Mouse (Mus musculus) kidney, embryonic 15.5 days (tissue): ENCODE results near the gene Fam126a. TPM values are rescaled to one million over a fixed set of nuclear protein-coding genes. Genes with fewer than 3 reads are reported as not detected.

Experiments
- ATAC-seq: fragments of 200-750 bp; cut with Nextera tagmentation; replicated peaks from 2 replicates; pipeline ENCODE4 v1.8.0; 2017; ENCODE audit warnings: moderate TSS enrichment; ENCODE audit not compliant: low FRiP score
- H3K27ac ChIP-seq: fragments of 300-500 bp; sonication (generic); 2 replicates; pipeline ENCODE4 v1.5.1; 2015; ENCODE audit warnings: mild to moderate bottlenecking, inconsistent platforms
- H3K27me3 ChIP-seq: fragments of 300-500 bp; sonication (generic); 2 replicates; pipeline ENCODE4 v1.6.1; 2015; ENCODE audit warnings: inconsistent platforms
- H3K36me3 ChIP-seq: fragments of 300-500 bp; sonication (generic); 2 replicates; pipeline ENCODE4 v1.6.1; 2015; ENCODE audit warnings: inconsistent platforms
- H3K4me1 ChIP-seq: fragments of 300-500 bp; sonication (generic); 2 replicates; pipeline ENCODE4 v1.6.1; 2015; ENCODE audit warnings: inconsistent platforms
- H3K4me2 ChIP-seq: fragments of 300-500 bp; sonication (generic); 2 replicates; pipeline ENCODE4 v1.6.1; 2015; ENCODE audit warnings: moderate library complexity, mild to moderate bottlenecking, inconsistent platforms
- H3K4me3 ChIP-seq: fragments of 300-500 bp; sonication (generic); replicated peaks from 2 replicates; pipeline ENCODE4 v1.5.1; 2015; ENCODE audit warnings: mild to moderate bottlenecking, inconsistent platforms
- H3K9ac ChIP-seq: fragments of 300-500 bp; sonication (generic); 2 replicates; pipeline ENCODE4 v1.6.1; 2015; ENCODE audit warnings: mild to moderate bottlenecking, inconsistent platforms
- H3K9me3 ChIP-seq: fragments of 300-500 bp; sonication (generic); replicated peaks from 2 replicates; pipeline ENCODE4 v1.6.1; 2016; ENCODE audit warnings: inconsistent platforms
- WGBS: fragments of 180-500 bp; shearing (Covaris S2); methylation state at CpG from one replicate; pipeline ENCODE4 v1.1.7; 2015; ENCODE audit warnings: mixed read lengths; 5-methylcytosine and 5-hydroxymethylcytosine counted together
- polyA plus RNA-seq: library from polyadenylated mRNA; unstranded; fragments of >200 nt; fragmentation: Nextera tagmentation; extraction: Ambion mirVana; gene quantifications from 2 replicates; pipeline ENCODE4 v1.2.1, GENCODE M21; 2015

Gene Fam126a
- 23.2 and 24.4 TPM in 2 replicates for polyA plus RNA-seq

- peaks cover 8% of the 10 kb centered on the region for H3K4me1 ChIP-seq
- peak within 1 kb of the TSS; percentile 88 for H3K9ac ChIP-seq
- peak within 1 kb of the TSS; percentile 82 for H3K27ac ChIP-seq
- no peaks in the 10 kb centered on the region for H3K9me3 ChIP-seq
- no peaks in the 10 kb centered on the region; the same call in 1 of the 2 replicates for H3K27me3 ChIP-seq
- peak within 1 kb of the TSS; percentile 98 for H3K4me2 ChIP-seq
- peak within 1 kb of the TSS; percentile 87 for H3K4me3 ChIP-seq
- H3K36me3 ChIP-seq = no peaks in the 10 kb centered on the region
- ATAC-seq = peak; percentile 100
- under 1% methylated on average over 13 of the region's 16 CpGs for WGBS
Measured at GRCm38 (mm10) chr5:24030579-24030969, at the start of gene Fam126a. Gene Fam126a, minus strand, starts transcription at chr5:24030690.

DNA sequence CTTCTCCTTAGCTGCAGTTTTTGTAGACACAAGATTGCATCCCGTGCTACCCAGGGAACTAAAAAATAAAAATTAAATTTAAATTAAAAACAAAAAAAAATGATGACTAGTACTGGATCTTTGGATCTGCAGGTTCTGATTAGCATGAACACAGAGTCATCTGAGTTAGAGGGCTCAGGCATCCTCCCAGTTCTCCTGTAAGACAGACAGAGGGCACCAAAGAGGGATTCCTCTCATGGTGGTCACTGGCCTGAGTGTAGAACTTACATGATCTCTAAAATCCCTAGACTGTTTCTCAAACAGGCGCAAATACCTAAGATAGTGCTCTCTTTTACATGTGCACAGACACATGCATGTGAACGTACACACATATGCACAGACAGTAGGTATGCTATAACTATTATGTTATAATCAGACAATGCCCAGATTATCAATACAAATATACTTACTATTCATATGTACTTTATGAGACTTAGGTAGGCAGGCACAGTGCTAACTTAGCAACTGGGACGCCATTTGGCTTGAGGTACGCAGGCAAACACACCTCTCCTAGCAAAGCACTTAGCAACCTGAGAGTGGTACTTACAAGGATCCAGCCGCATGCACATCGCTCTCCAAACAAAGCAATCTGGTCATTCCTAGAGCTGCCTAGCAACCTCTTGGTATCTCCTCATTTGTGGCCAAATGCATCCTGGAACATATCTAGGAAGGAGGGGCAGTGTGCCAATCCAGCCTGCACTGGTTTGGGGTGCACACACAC, 48.1 kb upstream of the Fam126a start:
- ATAC-seq = no peak
- 0 out of 2 replicates have a peak, but pooled peaks cover 7% of the 10 kb centered on the region for H3K4me1 ChIP-seq
- H3K9me3 ChIP-seq = no peaks in the 10 kb centered on the region
- no peak overlapping the region for H3K27ac ChIP-seq
- no peaks in the 10 kb centered on the region for H3K36me3 ChIP-seq
- no peaks in the 10 kb centered on the region for H3K27me3 ChIP-seq
- H3K9ac ChIP-seq = no peak overlapping the region
- no peak overlapping the region for H3K4me3 ChIP-seq
- H3K4me2 ChIP-seq = no peak overlapping the region
- 81% methylated on average over 7 of the region's 7 CpGs for WGBS

GRCm38 (mm10) chr5:24077739-24078306, 47.3 kb upstream of the Fam126a start:
- H3K9me3 ChIP-seq = no peaks in the 10 kb centered on the region
- WGBS = 22% methylated on average over 7 of the region's 7 CpGs
- H3K4me1 ChIP-seq = 0 out of 2 replicates have a peak, but pooled peaks cover 7% of the 10 kb centered on the region
- no peak overlapping the region for H3K9ac ChIP-seq
- no peaks in the 10 kb centered on the region for H3K27me3 ChIP-seq
- H3K4me2 ChIP-seq = peak overlapping the region; percentile 55
- no peaks in the 10 kb centered on the region for H3K36me3 ChIP-seq
- H3K4me3 ChIP-seq = peak overlapping the region; percentile 29
- no peak for ATAC-seq
- H3K27ac ChIP-seq = no peak overlapping the region

DNA sequence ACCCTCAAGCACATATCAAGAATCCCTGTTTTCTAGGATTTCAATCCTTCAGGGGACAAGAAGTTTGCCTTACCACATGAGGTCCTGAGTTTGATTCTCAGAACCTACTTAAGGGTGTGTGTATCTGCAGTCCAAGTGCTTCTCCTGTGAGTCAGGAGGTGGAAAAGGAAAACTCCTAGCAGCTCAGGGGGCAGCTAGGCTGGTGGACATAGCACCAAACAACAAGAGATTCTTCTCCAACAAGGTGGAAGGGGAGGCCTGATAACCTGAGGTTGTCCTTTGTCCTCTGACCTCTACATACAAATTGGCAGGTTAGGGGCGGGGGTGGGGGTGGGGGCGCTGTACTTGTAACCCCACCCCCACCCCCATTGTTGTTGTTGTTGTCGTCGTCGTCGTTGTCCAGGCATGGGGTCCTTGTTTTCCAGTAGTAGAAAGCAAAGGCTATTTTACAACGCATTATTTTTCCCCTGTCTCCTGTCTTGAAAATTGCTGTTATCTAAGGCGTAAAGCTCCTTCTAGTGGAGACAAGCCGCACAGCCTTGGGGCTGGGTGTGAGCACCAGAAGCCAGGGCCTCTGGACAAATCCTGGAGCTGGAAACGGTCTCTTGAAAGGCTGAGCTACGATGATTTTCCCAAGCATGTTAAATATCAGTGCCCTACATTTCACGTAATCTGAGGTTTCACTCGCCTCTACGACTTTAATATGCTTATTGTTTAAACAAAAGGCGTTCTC, 46.7 kb upstream of the Fam126a start:
- H3K9me3 ChIP-seq = no peaks in the 10 kb centered on the region
- H3K36me3 ChIP-seq = no peaks in the 10 kb centered on the region
- peak; percentile 77; the same call in 1 of the 2 replicates for ATAC-seq
- H3K4me3 ChIP-seq = peak overlapping the region; percentile 29
- no peak overlapping the region for H3K9ac ChIP-seq
- no peaks in the 10 kb centered on the region for H3K27me3 ChIP-seq
- H3K4me2 ChIP-seq = peak overlapping the region; percentile 55
- H3K4me1 ChIP-seq = 0 out of 2 replicates have a peak, but pooled peaks cover 7% of the 10 kb centered on the region
- H3K27ac ChIP-seq = no peak overlapping the region
- 5% methylated on average over 14 of the region's 15 CpGs for WGBS

GRCm38 (mm10) chr5:24072031-24072430, 41.5 kb upstream of the Fam126a start:
- no peak for ATAC-seq
- WGBS = 68% methylated on average over 6 of the region's 6 CpGs
- no peaks in the 10 kb centered on the region for H3K36me3 ChIP-seq
- H3K4me2 ChIP-seq = no peak overlapping the region
- no peaks in the 10 kb centered on the region for H3K27me3 ChIP-seq
- H3K9me3 ChIP-seq = no peaks in the 10 kb centered on the region
- no peak overlapping the region for H3K27ac ChIP-seq
- H3K4me1 ChIP-seq = 0 out of 2 replicates have a peak, but pooled peaks cover 2% of the 10 kb centered on the region
- no peak overlapping the region for H3K4me3 ChIP-seq
- H3K9ac ChIP-seq = no peak overlapping the region

GRCm38 (mm10) chr5:24068955-24069354, 38.5 kb upstream of the Fam126a start:
- H3K9ac ChIP-seq = no peak overlapping the region
- no peaks in the 10 kb centered on the region for H3K36me3 ChIP-seq
- no peaks in the 10 kb centered on the region for H3K27me3 ChIP-seq
- WGBS = 82% methylated on average over 6 of the region's 6 CpGs
- ATAC-seq = no peak
- no peaks in the 10 kb centered on the region for H3K9me3 ChIP-seq
- no peaks in the 10 kb centered on the region for H3K4me1 ChIP-seq
- no peak overlapping the region for H3K4me3 ChIP-seq
- H3K27ac ChIP-seq = no peak overlapping the region
- H3K4me2 ChIP-seq = no peak overlapping the region

DNA sequence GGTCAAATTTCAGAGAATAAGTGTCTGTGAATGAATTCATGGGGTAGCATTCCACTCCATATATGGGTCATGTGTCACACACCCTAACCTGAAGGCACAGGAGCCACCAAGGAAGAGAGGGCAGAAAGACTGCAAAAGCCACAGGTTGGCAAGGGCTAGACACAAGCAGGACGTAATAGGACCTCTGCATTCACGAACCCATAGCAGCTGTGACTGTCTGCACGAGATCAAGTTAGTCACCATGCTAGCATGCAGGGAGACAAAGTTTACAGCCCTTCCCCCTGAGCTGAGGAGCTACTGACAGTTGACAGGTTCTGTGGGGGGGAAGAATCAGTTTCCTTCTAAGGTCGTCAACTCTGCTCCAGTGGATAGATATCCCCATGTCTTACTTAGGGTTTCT, 33.1 kb upstream of the Fam126a start:
- 63% methylated on average over 4 of the region's 4 CpGs for WGBS
- H3K9ac ChIP-seq = no peak overlapping the region
- H3K36me3 ChIP-seq = no peaks in the 10 kb centered on the region
- H3K27ac ChIP-seq = no peak overlapping the region
- H3K27me3 ChIP-seq = no peaks in the 10 kb centered on the region
- no peak overlapping the region for H3K4me2 ChIP-seq
- no peak overlapping the region for H3K4me3 ChIP-seq
- H3K9me3 ChIP-seq = no peaks in the 10 kb centered on the region
- H3K4me1 ChIP-seq = no peaks in the 10 kb centered on the region
- no peak for ATAC-seq

GRCm38 (mm10) chr5:24063034-24063433, 32.5 kb upstream of the Fam126a start:
- 84% methylated on average over 6 of the region's 6 CpGs for WGBS

GRCm38 (mm10) chr5:24060949-24061348, 30.5 kb upstream of the Fam126a start:
- no peaks in the 10 kb centered on the region for H3K4me1 ChIP-seq
- H3K27me3 ChIP-seq = no peaks in the 10 kb centered on the region
- no peak overlapping the region for H3K4me3 ChIP-seq
- H3K36me3 ChIP-seq = no peaks in the 10 kb centered on the region
- no peak overlapping the region for H3K9ac ChIP-seq
- no peak overlapping the region for H3K4me2 ChIP-seq
- 47% methylated on average over 3 of the region's 3 CpGs for WGBS
- no peaks in the 10 kb centered on the region for H3K9me3 ChIP-seq
- ATAC-seq = no peak
- H3K27ac ChIP-seq = no peak overlapping the region

More at GRCm38 (mm10) chr5:24063034-24063433, 32.5 kb upstream of the Fam126a start:
- H3K27ac ChIP-seq = no peak overlapping the region
- H3K4me1 ChIP-seq = no peaks in the 10 kb centered on the region
- H3K36me3 ChIP-seq = no peaks in the 10 kb centered on the region
- H3K4me3 ChIP-seq = no peak overlapping the region
- H3K4me2 ChIP-seq = no peak overlapping the region
- H3K9me3 ChIP-seq = no peaks in the 10 kb centered on the region
- ATAC-seq = no peak
- no peaks in the 10 kb centered on the region for H3K27me3 ChIP-seq
- H3K9ac ChIP-seq = no peak overlapping the region

- Histone ChIP-seq H3K27me3 (no peaks in the 10 kb centered on the region), H3K4me3 (no peak overlapping the region), H3K9ac (no peak overlapping the region), H3K27ac (no peak overlapping the region), H3K4me1 (peaks cover 9% of the 10 kb centered on the region; the same call in 1 of the 2 replicates), H3K9me3 (0 out of 2 replicates have a peak, but pooled peaks cover 6% of the 10 kb centered on the region), H3K36me3 (no peaks in the 10 kb centered on the region), H3K4me2 (no peak overlapping the region)
- ATAC-seq = no peak
- WGBS = 77% methylated on average over 3 of the region's 3 CpGs
Measured at GRCm38 (mm10) chr5:24057592-24057991, 27.1 kb upstream of the Fam126a start.

DNA sequence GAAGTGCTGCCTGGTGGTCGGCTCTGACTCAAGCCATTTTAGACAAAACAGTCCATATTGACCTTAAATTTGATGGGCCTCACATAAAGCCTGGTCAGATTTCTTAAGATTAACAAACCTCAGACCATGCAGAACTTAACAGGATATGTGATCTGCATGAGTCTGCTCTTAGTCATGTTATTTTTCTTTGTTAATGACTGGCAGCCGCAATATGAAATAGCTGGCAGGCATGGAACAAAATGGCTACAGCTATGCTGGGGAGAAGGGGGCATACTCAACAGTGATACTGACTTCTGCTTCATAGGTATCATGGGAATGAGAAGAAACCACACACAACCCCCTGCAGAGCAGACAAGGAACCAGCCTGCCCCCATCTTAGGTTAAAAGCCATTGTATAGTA, 26.4 kb upstream of the Fam126a start:
- WGBS = 86% methylated on average over 2 of the region's 2 CpGs
- Histone ChIP-seq H3K9me3 (0 out of 2 replicates have a peak, but pooled peaks cover 6% of the 10 kb centered on the region), H3K27me3 (no peaks in the 10 kb centered on the region), H3K4me1 (peaks cover 11% of the 10 kb centered on the region; the same call in 1 of the 2 replicates), H3K4me2 (no peak overlapping the region), H3K9ac (no peak overlapping the region), H3K27ac (no peak overlapping the region), H3K36me3 (no peaks in the 10 kb centered on the region), H3K4me3 (no peak overlapping the region)
- no peak for ATAC-seq

DNA sequence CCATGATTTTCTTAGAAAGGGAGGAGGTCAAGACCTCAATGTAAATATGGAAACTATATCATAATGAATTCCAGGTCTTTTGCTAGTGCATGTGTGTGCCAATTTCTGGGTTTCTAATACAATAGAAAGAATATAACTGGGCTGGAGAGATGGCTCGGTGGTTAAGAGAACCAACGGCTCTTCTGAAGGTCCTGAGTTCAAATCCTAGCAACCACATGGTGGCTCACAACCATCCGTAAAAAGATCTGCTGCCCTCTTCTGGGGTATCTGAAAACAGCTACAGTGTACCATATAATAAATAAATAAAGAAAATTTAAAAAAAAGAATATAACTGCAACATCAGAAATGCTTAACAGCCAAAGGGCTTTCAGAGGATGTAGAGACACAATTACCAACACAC, 23.9 kb upstream of the Fam126a start:
- Histone ChIP-seq H3K4me2 (no peak overlapping the region), H3K9me3 (0 out of 2 replicates have a peak, but pooled peaks cover 6% of the 10 kb centered on the region), H3K9ac (no peak overlapping the region), H3K27me3 (no peaks in the 10 kb centered on the region), H3K36me3 (no peaks in the 10 kb centered on the region), H3K4me1 (peaks cover 13% of the 10 kb centered on the region; the same call in 1 of the 2 replicates), H3K27ac (no peak overlapping the region), H3K4me3 (no peak overlapping the region)
- 92% methylated on average over 3 of the region's 3 CpGs for WGBS
- ATAC-seq = no peak
